Mouse (Mus musculus) liver, embryonic 14.5 days (tissue): ENCODE results near the gene Klhl18. TPM values are rescaled to one million over a fixed set of nuclear protein-coding genes. Genes with fewer than 3 reads are reported as not detected.
"Not testable (repeated sequence)": the region's sequence is repeated elsewhere in the genome, so short reads cannot be mapped to it uniquely, and the experiment has no call there.

Source experiments
- ATAC-seq: fragments of 200-750 bp; cut with Nextera tagmentation; 2 replicates; pipeline ENCODE4 v1.8.0; 2017; ENCODE audit warnings: moderate number of reproducible peaks, mild to moderate bottlenecking, moderate library complexity; ENCODE audit not compliant: insufficient read depth
- DNase-seq, 3 experiments: peaks; one replicate each; pipeline ENCODE4 v3.0.0-alpha.2; 2012 to 2013; ENCODE audit warnings: low read depth in 3 of 3, low spot score in 3 of 3
- H3K27ac ChIP-seq: fragments of 300-500 bp; sonication (generic); 2 replicates; pipeline ENCODE4 v1.5.1; 2014; ENCODE audit warnings: moderate library complexity, mild to moderate bottlenecking, control low read depth, inconsistent platforms
- H3K27me3 ChIP-seq: fragments of 300-500 bp; sonication (generic); 2 replicates; pipeline ENCODE4 v1.6.1; 2014; ENCODE audit warnings: mild to moderate bottlenecking, low read length, moderate library complexity; ENCODE audit not compliant: control insufficient read depth, insufficient read depth
- H3K36me3 ChIP-seq: fragments of 300-500 bp; sonication (generic); replicated peaks from 2 replicates; pipeline ENCODE4 v1.6.1; 2014; ENCODE audit warnings: low read depth; ENCODE audit not compliant: control insufficient read depth, insufficient read depth
- H3K4me1 ChIP-seq, 2 experiments: fragments of 200-500 bp in 1 of 2; fragments of 300-500 bp in 1 of 2; sonication (generic) in 1 of 2; replicated peaks; 2 replicates each; pipeline ENCODE4 v1.6.1; 2012 to 2014; ENCODE audit warnings: antibody characterized with exemption in 1 of 2, inconsistent platforms in 1 of 2, low read length in 1 of 2; ENCODE audit not compliant: control insufficient read depth in 2 of 2, insufficient read depth in 2 of 2
- H3K4me2 ChIP-seq: fragments of 300-500 bp; sonication (generic); 2 replicates; pipeline ENCODE4 v1.6.1; 2014; ENCODE audit warnings: low read depth, mild to moderate bottlenecking, control low read depth, moderate library complexity
- H3K4me3 ChIP-seq, 2 experiments: fragments of 200-500 bp in 1 of 2; fragments of 300-500 bp in 1 of 2; sonication (generic) in 1 of 2; 2 replicates each; pipeline ENCODE4 v1.5.1; 2012 to 2014; ENCODE audit warnings: low read depth in 2 of 2, low read length in 2 of 2, mild to moderate bottlenecking in 2 of 2, control low read depth in 1 of 2, inconsistent platforms in 1 of 2, moderate library complexity in 1 of 2; ENCODE audit not compliant: insufficient read depth in 1 of 2
- H3K9ac ChIP-seq: fragments of 300-500 bp; sonication (generic); replicated peaks from 2 replicates; pipeline ENCODE4 v1.6.1; 2014; ENCODE audit warnings: mild to moderate bottlenecking, control low read depth, moderate library complexity
- H3K9me3 ChIP-seq: fragments of 300-500 bp; sonication (generic); 2 replicates; pipeline ENCODE4 v1.6.1; 2016; ENCODE audit warnings: low read length, mixed read lengths; ENCODE audit not compliant: control insufficient read depth
- CTCF ChIP-seq: IDR thresholded peaks from 2 replicates; pipeline ENCODE4 v1.5.1; 2016; ENCODE audit warnings: antibody characterized with exemption, low read depth, control low read depth
- EP300 ChIP-seq: IDR thresholded peaks from 2 replicates; pipeline ENCODE4 v1.6.1; 2016; ENCODE audit warnings: antibody characterized with exemption, low read depth
- WGBS: fragments of 180-500 bp; shearing (Covaris S2); extraction: QIAGEN DNeasy Blood & Tissue Kit; methylation state at CpG from one replicate; pipeline ENCODE4 v1.1.7; 2014; ENCODE audit not compliant: insufficient replicate concordance; 5-methylcytosine and 5-hydroxymethylcytosine counted together
- polyA plus RNA-seq, 2 experiments: library from polyadenylated mRNA; depleted of rRNA in 1 of 2; stranded (reverse) in 1 of 2; unstranded in 1 of 2; fragments of >200 nt; fragmentation: Nextera tagmentation in 1 of 2; extraction: Ambion mirVana in 1 of 2; gene quantifications; 2 replicates each; pipeline versions ENCODE4 v1.2.1 to v1.2.3; 2012 to 2014

The Klhl18 gene
- polyA plus RNA-seq, 2 experiments = 1.8 to 2.8 TPM

GRCm38 (mm10) chr9:110384369-110384929 lies 92.0 kb downstream of the Klhl18 start:
- no peak overlapping the region for H3K27ac ChIP-seq
- H3K36me3 ChIP-seq = peaks cover 6% of the 10 kb centered on the region
- 77% methylated on average over 7 of the region's 7 CpGs for WGBS
- TF ChIP-seq CTCF (no peak), EP300 (no peak)
- H3K4me1 ChIP-seq = no peaks in the 10 kb centered on the region
- ATAC-seq (no peak), DNase-seq (no peak)
- H3K9me3 ChIP-seq = no peaks in the 10 kb centered on the region
- H3K27me3 ChIP-seq = no peaks in the 10 kb centered on the region
- H3K9ac ChIP-seq = no peak overlapping the region
- H3K4me2 ChIP-seq = no peak overlapping the region
- H3K4me3 ChIP-seq = no peak overlapping the region

GRCm38 (mm10) chr9:110381292-110381691 lies 95.2 kb downstream of the Klhl18 start:
- Histone ChIP-seq H3K27ac (no peak overlapping the region), H3K4me2 (no peak overlapping the region), H3K9me3 (no peaks in the 10 kb centered on the region), H3K4me3 (no peak overlapping the region), H3K4me1 (no peaks in the 10 kb centered on the region), H3K9ac (no peak overlapping the region), H3K36me3 (peaks cover 6% of the 10 kb centered on the region), H3K27me3 (no peaks in the 10 kb centered on the region)
- TF ChIP-seq CTCF = no peak
- no peak for TF ChIP-seq EP300
- 76% methylated on average over 12 of the region's 12 CpGs for WGBS
- no peak for ATAC-seq
- DNase-seq = no peak

GRCm38 (mm10) chr9:110380662-110381061 lies 95.8 kb downstream of the Klhl18 start:
- Histone ChIP-seq H3K4me3 (no peak overlapping the region), H3K27me3 (no peaks in the 10 kb centered on the region), H3K27ac (no peak overlapping the region), H3K9me3 (no peaks in the 10 kb centered on the region), H3K9ac (no peak overlapping the region), H3K4me1 (no peaks in the 10 kb centered on the region), H3K36me3 (peaks cover 6% of the 10 kb centered on the region), H3K4me2 (no peak overlapping the region)
- 71% methylated on average over 21 of the region's 21 CpGs for WGBS
- DNase-seq = no peak
- ATAC-seq = no peak
- no peak for TF ChIP-seq CTCF

- H3K4me1 ChIP-seq = no peaks in the 10 kb centered on the region
- no peaks in the 10 kb centered on the region for H3K9me3 ChIP-seq
- no peak overlapping the region for H3K4me3 ChIP-seq
- WGBS = 85% methylated on average over 8 of the region's 8 CpGs
- ATAC-seq = no peak
- H3K9ac ChIP-seq = no peak overlapping the region
- no peak overlapping the region for H3K4me2 ChIP-seq
- peaks cover 4% of the 10 kb centered on the region for H3K36me3 ChIP-seq
- H3K27me3 ChIP-seq = no peaks in the 10 kb centered on the region
- no peak overlapping the region for H3K27ac ChIP-seq
- no peak for DNase-seq
- TF ChIP-seq CTCF = no peak
- no peak for TF ChIP-seq EP300
These were observed 97.1 kb downstream of the Klhl18 start for GRCm38 (mm10) chr9:110379361-110379760.

GRCm38 (mm10) chr9:110377655-110378054 lies 98.8 kb downstream of the Klhl18 start:
- not testable (repeated sequence) for H3K9ac ChIP-seq, DNase-seq, H3K27ac ChIP-seq, H3K36me3 ChIP-seq, H3K4me2 ChIP-seq, ATAC-seq, H3K9me3 ChIP-seq, H3K4me3 ChIP-seq, H3K27me3 ChIP-seq, H3K4me1 ChIP-seq
- 76% methylated on average over 15 of the region's 15 CpGs for WGBS

Other genes with a start within 250 kb of the Klhl18 start
- gene Cspg5, start 232.9 kb downstream of the Klhl18 start, polyA plus RNA-seq (2012; rRNA removed) = 0.13 and 0.26 TPM in 2 replicates
- 0.11 and 0.13 TPM in 2 replicates for gene Cspg5, start 232.9 kb downstream of the Klhl18 start, polyA plus RNA-seq (2014; fragmentation: Nextera tagmentation; extraction: Ambion mirVana)
- gene Elp6, start 171.5 kb downstream of the Klhl18 start, polyA plus RNA-seq (2012; rRNA removed) = 7.7 and 8.0 TPM in 2 replicates
- gene Elp6, start 171.5 kb downstream of the Klhl18 start, polyA plus RNA-seq (2014; fragmentation: Nextera tagmentation; extraction: Ambion mirVana) = 6.3 and 7.5 TPM in 2 replicates
- 9.4 and 12.3 TPM in 2 replicates for gene Scap, start 143.4 kb downstream of the Klhl18 start, polyA plus RNA-seq (2012; rRNA removed)
- 15.6 and 18.9 TPM in 2 replicates for gene Scap, start 143.4 kb downstream of the Klhl18 start, polyA plus RNA-seq (2014; fragmentation: Nextera tagmentation; extraction: Ambion mirVana)
- 3.9 and 4.3 TPM in 2 replicates for gene Ptpn23, start 68.5 kb downstream of the Klhl18 start, polyA plus RNA-seq (2012; rRNA removed)
- gene Ptpn23, start 68.5 kb downstream of the Klhl18 start, polyA plus RNA-seq (2014; fragmentation: Nextera tagmentation; extraction: Ambion mirVana) = 2.8 and 3.8 TPM in 2 replicates
- 38.4 and 42.6 TPM in 2 replicates for gene Ngp, start 56.9 kb downstream of the Klhl18 start, polyA plus RNA-seq (2012; rRNA removed)
- 91.5 and 124 TPM in 2 replicates for gene Ngp, start 56.9 kb downstream of the Klhl18 start, polyA plus RNA-seq (2014; fragmentation: Nextera tagmentation; extraction: Ambion mirVana)
- 0.10 and 0.19 TPM in 2 replicates for gene Kif9, start 264 bp upstream of the Klhl18 start, polyA plus RNA-seq (2012; rRNA removed)
- 0.10 and 0.37 TPM in 2 replicates for gene Kif9, start 264 bp upstream of the Klhl18 start, polyA plus RNA-seq (2014; fragmentation: Nextera tagmentation; extraction: Ambion mirVana)
- gene Setd2, start 55.9 kb upstream of the Klhl18 start, polyA plus RNA-seq (2012; rRNA removed) = 21.4 and 25.0 TPM in 2 replicates
- gene Setd2, start 55.9 kb upstream of the Klhl18 start, polyA plus RNA-seq (2014; fragmentation: Nextera tagmentation; extraction: Ambion mirVana) = 12.4 and 14.2 TPM in 2 replicates
- gene Nradd, start 147.8 kb upstream of the Klhl18 start, polyA plus RNA-seq (2012; rRNA removed) = 1.4 and 1.5 TPM in 2 replicates
- 0.67 and 0.75 TPM in 2 replicates for gene Nradd, start 147.8 kb upstream of the Klhl18 start, polyA plus RNA-seq (2014; fragmentation: Nextera tagmentation; extraction: Ambion mirVana)
- 4.2 and 4.3 TPM in 2 replicates for gene Nbeal2, start 177.5 kb upstream of the Klhl18 start, polyA plus RNA-seq (2012; rRNA removed)
- 1.6 TPM in 2 replicates for gene Nbeal2, start 177.5 kb upstream of the Klhl18 start, polyA plus RNA-seq (2014; fragmentation: Nextera tagmentation; extraction: Ambion mirVana)
- gene Ccdc12, start 179.8 kb upstream of the Klhl18 start, polyA plus RNA-seq (2012; rRNA removed) = 42.3 and 64.5 TPM in 2 replicates
- gene Ccdc12, start 179.8 kb upstream of the Klhl18 start, polyA plus RNA-seq (2014; fragmentation: Nextera tagmentation; extraction: Ambion mirVana) = 60.4 and 66.0 TPM in 2 replicates